Mouse (Mus musculus) spleen, adult 2 months (tissue): Measurements from ENCODE around the gene Iqck. TPM values are rescaled to one million over a fixed set of nuclear protein-coding genes. Genes with fewer than 3 reads are reported as not detected.
A peak's percentile ranks its signal among the peaks of the same experiment; 100 is the strongest.

ENCODE experiments used
- DNase-seq, 2 experiments: peaks; one replicate each; pipeline versions ENCODE4 v3.0.0 to v3.0.0-alpha.2; 2012 to 2021; ENCODE audit warnings: low spot score in 2 of 2, low read depth in 1 of 2
- H3K27ac ChIP-seq: fragments of 200-500 bp; 2 replicates; pipeline ENCODE4 v1.5.1; 2012; ENCODE audit warnings: low read length, inconsistent platforms; ENCODE audit not compliant: insufficient read depth
- H3K27me3 ChIP-seq: fragments of 200-500 bp; 2 replicates; pipeline ENCODE4 v1.6.1; 2012; ENCODE audit warnings: mild to moderate bottlenecking, moderate library complexity, low read length, inconsistent platforms; ENCODE audit not compliant: control insufficient read depth, insufficient read depth
- H3K36me3 ChIP-seq: fragments of 200-500 bp; 2 replicates; pipeline ENCODE4 v1.6.1; 2012; ENCODE audit warnings: mild to moderate bottlenecking, low read length, inconsistent platforms; ENCODE audit not compliant: control insufficient read depth, insufficient read depth
- H3K4me1 ChIP-seq: fragments of 200-500 bp; 2 replicates; pipeline ENCODE4 v1.6.1; 2011; ENCODE audit warnings: inconsistent platforms; ENCODE audit not compliant: control insufficient read depth, insufficient read depth, insufficient read length
- H3K4me3 ChIP-seq: fragments of 200-500 bp; 2 replicates; pipeline ENCODE4 v1.5.1; 2011; ENCODE audit warnings: mild to moderate bottlenecking, inconsistent platforms; ENCODE audit not compliant: insufficient read depth, insufficient read length; ENCODE audit errors: extremely low read depth
- CTCF ChIP-seq: fragments of 200-500 bp; IDR thresholded peaks from 2 replicates; pipeline ENCODE4 v1.5.1; 2011; ENCODE audit warnings: mild to moderate bottlenecking, inconsistent platforms; ENCODE audit not compliant: insufficient read depth, insufficient read length, insufficient replicate concordance; ENCODE audit errors: extremely low read depth
- POLR2A ChIP-seq: fragments of 200-500 bp; IDR thresholded peaks from 2 replicates; pipeline ENCODE4 v1.6.1; 2011; ENCODE audit warnings: low read depth, low read length, inconsistent platforms
- WGBS: fragments of 180-500 bp; shearing (Covaris S2); methylation state at CpG from one replicate; pipeline ENCODE4 v1.1.7; 2018; 5-methylcytosine and 5-hydroxymethylcytosine counted together
- polyA plus RNA-seq: library from polyadenylated mRNA; depleted of rRNA; stranded (reverse); fragments of >200 nt; gene quantifications from 2 replicates; pipeline ENCODE4 v1.2.3, GENCODE M21; 2012; rRNA removed

Iqck gene
- polyA plus RNA-seq, 1 experiment = 0.48 TPM

GRCm38 (mm10) chr7:119010854-119011529 is 155.4 kb downstream of the Iqck start:
- no peaks in the 10 kb centered on the region for H3K36me3 ChIP-seq
- DNase-seq = peak in 1 of 2 experiments; percentile 27
- no peak overlapping the region for H3K4me3 ChIP-seq
- TF ChIP-seq CTCF = peak; percentile 41; the same call in 1 of the 2 replicates
- TF ChIP-seq POLR2A = no peak
- H3K27me3 ChIP-seq = no peaks in the 10 kb centered on the region
- 18% methylated on average over 5 of the region's 5 CpGs for WGBS
- H3K27ac ChIP-seq = no peak overlapping the region
- no peaks in the 10 kb centered on the region for H3K4me1 ChIP-seq

- WGBS = 6% methylated on average over 3 of the region's 3 CpGs
- DNase-seq = no peak
These were observed 160.2 kb downstream of the Iqck start for GRCm38 (mm10) chr7:119015736-119016135.

GRCm38 (mm10) chr7:119019537-119019936 is 164.0 kb downstream of the Iqck start:
- WGBS = 22% methylated on average over 4 of the region's 4 CpGs
- Histone ChIP-seq H3K4me3 (no peak overlapping the region), H3K4me1 (no peaks in the 10 kb centered on the region), H3K27me3 (no peaks in the 10 kb centered on the region), H3K36me3 (no peaks in the 10 kb centered on the region), H3K27ac (no peak overlapping the region)
- TF ChIP-seq POLR2A (no peak), CTCF (peak; percentile 8; the same call in 1 of the 2 replicates)
- DNase-seq = no peak

More at GRCm38 (mm10) chr7:119015736-119016135, 160.2 kb downstream of the Iqck start:
- Histone ChIP-seq H3K27me3 (no peaks in the 10 kb centered on the region), H3K4me1 (no peaks in the 10 kb centered on the region), H3K36me3 (no peaks in the 10 kb centered on the region), H3K4me3 (no peak overlapping the region), H3K27ac (no peak overlapping the region)
- no peak for TF ChIP-seq POLR2A
- TF ChIP-seq CTCF = no peak

Other genes with a start within 250 kb of the Iqck start
- 43.8 and 96.5 TPM in 2 replicates for gene Gde1, start 150.0 kb upstream of the Iqck start, polyA plus RNA-seq
- gene Ccp110, start 143.2 kb upstream of the Iqck start, polyA plus RNA-seq = 1.4 and 1.5 TPM in 2 replicates
- 27.6 and 31.3 TPM in 2 replicates for gene Vps35l, start 115.5 kb upstream of the Iqck start, polyA plus RNA-seq
- gene Knop1, start 502 bp downstream of the Iqck start, polyA plus RNA-seq = 4.1 and 4.5 TPM in 2 replicates
- 8.1 and 8.5 TPM in 2 replicates for gene Gprc5b, start 139.5 kb downstream of the Iqck start, polyA plus RNA-seq